ENCODE assay signal across 8 mouse cellular contexts in genomic region chr4:132074933-132075769, GRCm38 (mm10). TPM values are rescaled to one million over a fixed set of nuclear protein-coding genes. Genes with fewer than 3 reads are reported as not detected.
A peak's percentile ranks its signal among the peaks of the same experiment; 100 is the strongest.
DNase-seq lines count a peak whose midpoint lies in the region; ATAC-seq lines count a peak whose summit lies in the region.

TSS of gene Epb41 (minus strand) at chr4:132075321.

- WGBS in hindbrain, embryonic 11.5 days, result 2% methylated on average over 47 of the region's 47 CpGs

- H3K9me3 ChIP-seq in hindbrain, embryonic 11.5 days (ENCODE audit: control insufficient read depth, low read length), result no peaks in the 10 kb centered on the region

- peaks cover 3% of the 10 kb centered on the region; the same call in 1 of the 2 replicates for H3K27me3 ChIP-seq in hindbrain, embryonic 11.5 days (ENCODE audit: control insufficient read depth, insufficient read depth, low read length)

- peak within 1 kb of the TSS; percentile 99 for H3K4me2 ChIP-seq in hindbrain, embryonic 11.5 days (replicated peaks; ENCODE audit: low read depth, low read length)

- peak within 1 kb of the TSS; percentile 80 for H3K4me3 ChIP-seq in hindbrain, embryonic 11.5 days (ENCODE audit: low read depth, low read length)

- H3K27ac ChIP-seq in hindbrain, embryonic 11.5 days (ENCODE audit: low read depth, low read length), result no peak within 1 kb of the TSS; the same call in 1 of the 2 replicates

- peak; percentile 96 for ATAC-seq in hindbrain, embryonic 11.5 days (ENCODE audit: low FRiP score)

- H3K9ac ChIP-seq in hindbrain, embryonic 11.5 days (ENCODE audit: low read depth, low read length), result peak within 1 kb of the TSS; percentile 77

- peak; percentile 99 for DNase-seq in MN1 (ENCODE audit: low spot score)
- DNase-seq in cerebellum, adult 9-11 months, result peak; percentile 99
- peak; percentile 87 to 98 for DNase-seq in frontal cortex, adult 2 months (ENCODE audit: extremely low spot score in 1 of 2, low spot score in 1 of 2)
- DNase-seq in hindbrain, embryonic 11.5 days (ENCODE audit: low spot score), result peak; percentile 94
- DNase-seq in layer of hippocampus, postnatal 10 days (ENCODE audit: low spot score in 2 of 2), result peak; percentile 93 to 94
- peak; percentile 97 for DNase-seq in lung, postnatal 10 days
- peak; percentile 98 for DNase-seq in ovary, postnatal 36 days (ENCODE audit: low spot score)
- DNase-seq in thymus, postnatal 25 days, result peak; percentile 100

- H3K4me1 ChIP-seq in hindbrain, embryonic 11.5 days (replicated peaks; ENCODE audit: control insufficient read depth, insufficient read depth, low read length), result peaks cover 4% of the 10 kb centered on the region; the same call in 1 of the 2 replicates

- H3K36me3 ChIP-seq in hindbrain, embryonic 11.5 days (ENCODE audit: control insufficient read depth, insufficient read depth, low read length), result no peaks in the 10 kb centered on the region

RNA-seq across cellular contexts. Expression of gene Epb41, which starts in this region (rescaled TPM):
- 29.1 and 29.3 TPM in 2 replicates for polyA plus RNA-seq in frontal cortex, adult 2 months (2012; rRNA removed)
- 208 and 223 TPM in 2 replicates for polyA plus RNA-seq in hindbrain, embryonic 11.5 days (2014; fragmentation: Nextera tagmentation; extraction: Ambion mirVana)
- 10 to 100 TPM; 30.2 to 33.7 TPM for total RNA-seq in layer of hippocampus, postnatal 10 days (2021)
